ENCODE assay signal across 14 mouse cellular contexts in the genomic region with DNA sequence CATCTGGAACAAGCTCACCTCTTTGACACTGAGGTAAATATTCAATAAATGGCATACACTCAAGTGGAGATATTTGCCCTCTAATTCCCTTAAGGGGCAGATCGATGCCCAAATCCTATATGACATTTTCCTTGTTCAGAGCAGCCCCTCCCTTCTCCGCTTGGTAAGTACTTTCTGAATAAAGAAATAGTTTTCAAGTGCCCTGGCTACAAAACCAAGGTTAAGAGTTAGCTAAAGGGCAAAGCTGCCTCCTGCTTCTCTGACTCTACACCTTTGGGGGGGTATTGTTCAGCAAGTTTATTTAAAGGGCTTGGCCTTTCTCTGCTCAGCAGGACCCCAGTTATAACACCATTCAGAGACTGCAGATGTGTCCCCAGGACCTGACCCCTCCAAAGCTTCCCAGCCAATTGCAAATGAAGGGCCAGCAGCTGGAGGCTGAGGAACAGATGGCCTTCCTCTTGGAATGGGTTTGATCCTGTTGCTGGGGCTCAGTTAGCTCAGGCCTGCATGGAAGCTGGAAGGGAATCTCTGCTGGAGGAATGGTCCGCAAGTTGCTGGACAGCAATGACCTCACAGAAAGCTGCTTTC.
DNase-seq lines count a peak whose midpoint lies in the region; ATAC-seq and TF ChIP-seq lines count a peak whose summit lies in the region.
"Had no signal": no experiment of that assay in that cellular context is flagged by ENCODE, and none has a peak within 500 bp of the region (broad histone marks: within the 10 kb centered on the region; RNA-seq: fewer than 3 reads in every experiment).

No protein-coding gene starts in this region.

- no peak for ATAC-seq in midbrain, embryonic 14.5 days (ENCODE audit: low FRiP score, low TSS enrichment)
- no peak for ATAC-seq in embryonic facial prominence, embryonic 13.5 days (ENCODE audit: insufficient number of reproducible peaks, insufficient read depth, low FRiP score, low TSS enrichment, low read depth)
- ATAC-seq: midbrain, embryonic 13.5 days had no signal

- no peaks in the 10 kb centered on the region for H3K36me3 ChIP-seq in kidney, adult 2 months (ENCODE audit: control insufficient read depth, insufficient read depth, low read length)
- H3K36me3 ChIP-seq in midbrain, embryonic 10.5 days: peaks cover 47% of the 10 kb centered on the region
- H3K36me3 ChIP-seq in midbrain, embryonic 14.5 days (ENCODE audit: control insufficient read depth, insufficient read depth, low read length): no peaks in the 10 kb centered on the region
- H3K36me3 ChIP-seq in embryonic facial prominence, embryonic 13.5 days: peaks cover 25% of the 10 kb centered on the region
- H3K36me3 ChIP-seq: liver, embryonic 15.5 days; midbrain, embryonic 13.5 days; neural tube, embryonic 13.5 days had no signal

- H3K4me3 ChIP-seq in kidney, adult 2 months (ENCODE audit: insufficient read depth, low read depth, low read length): no peak overlapping the region
- H3K4me3 ChIP-seq in midbrain, embryonic 10.5 days: peak overlapping the region; percentile 16; the same call in 1 of the 2 replicates
- H3K4me3 ChIP-seq in midbrain, embryonic 14.5 days (replicated peaks; ENCODE audit: low read depth, low read length): no peak overlapping the region
- no peak overlapping the region for H3K4me3 ChIP-seq in embryonic facial prominence, embryonic 13.5 days
- H3K4me3 ChIP-seq in layer of hippocampus, adult 2 months: no peak overlapping the region
- H3K4me3 ChIP-seq: liver, embryonic 15.5 days; midbrain, embryonic 13.5 days; neural tube, embryonic 13.5 days had no signal

- H3K27ac ChIP-seq in kidney, adult 2 months (ENCODE audit: insufficient read depth, low read depth, low read length): peak overlapping the region; percentile 11
- peak overlapping the region; percentile 35 for H3K27ac ChIP-seq in midbrain, embryonic 10.5 days (replicated peaks)
- no peak overlapping the region for H3K27ac ChIP-seq in midbrain, embryonic 14.5 days (replicated peaks; ENCODE audit: low read depth, low read length)
- H3K27ac ChIP-seq in embryonic facial prominence, embryonic 13.5 days: 0 out of 2 replicates have a peak overlapping the region, but pooled peaks have one; percentile 28
- H3K27ac ChIP-seq in layer of hippocampus, adult 2 months: no peak overlapping the region
- H3K27ac ChIP-seq: hindbrain, embryonic 14.5 days; liver, embryonic 15.5 days; midbrain, embryonic 13.5 days; neural tube, embryonic 13.5 days had no signal

- H3K9ac ChIP-seq in midbrain, embryonic 14.5 days (replicated peaks; ENCODE audit: low read length): no peak overlapping the region
- H3K9ac ChIP-seq in embryonic facial prominence, embryonic 13.5 days: no peak overlapping the region
- H3K9ac ChIP-seq: hindbrain, embryonic 14.5 days; liver, embryonic 15.5 days; midbrain, embryonic 13.5 days; neural tube, embryonic 13.5 days had no signal

- H3K4me1 ChIP-seq in kidney, adult 2 months (ENCODE audit: control insufficient read depth, insufficient read depth, low read length): peaks cover 11% of the 10 kb centered on the region
- H3K4me1 ChIP-seq in midbrain, embryonic 10.5 days: peaks cover 93% of the 10 kb centered on the region
- H3K4me1 ChIP-seq in midbrain, embryonic 14.5 days (ENCODE audit: control insufficient read depth, insufficient read depth, low read length): peaks cover 14% of the 10 kb centered on the region
- peaks cover 99% of the 10 kb centered on the region for H3K4me1 ChIP-seq in embryonic facial prominence, embryonic 13.5 days
- H3K4me1 ChIP-seq: liver, embryonic 15.5 days had no signal

- peak; percentile 22 for DNase-seq in kidney, adult 2 months
- no peak for DNase-seq in kidney, adult 11 months
- DNase-seq in midbrain, embryonic 10.5 days (ENCODE audit: low spot score): peak; percentile 75
- DNase-seq in midbrain, embryonic 14.5 days: no peak
- DNase-seq in layer of hippocampus, adult 2 months (ENCODE audit: low spot score in 2 of 2): no peak
- no peak for DNase-seq in urinary bladder, postnatal 25 days (ENCODE audit: low spot score)
- DNase-seq: cerebellum, adult 9-10 months; gastrocnemius, postnatal 25 days had no signal

- TF ChIP-seq POLR2A in kidney, adult 2 months (IDR thresholded peaks at IDR 0.05; ENCODE audit: low read depth, low read length): no peak

- WGBS in kidney, adult 2 months: 71% methylated on average over 3 of the region's 3 CpGs
- 23% methylated on average over 3 of the region's 3 CpGs for WGBS in midbrain, embryonic 10.5 days
- WGBS in midbrain, embryonic 14.5 days: 51% methylated on average over 3 of the region's 3 CpGs
- 69% methylated on average over 3 of the region's 3 CpGs for WGBS in embryonic facial prominence, embryonic 13.5 days

- no peaks in the 10 kb centered on the region for H3K9me3 ChIP-seq in midbrain, embryonic 10.5 days (replicated peaks)
- H3K9me3 ChIP-seq in midbrain, embryonic 14.5 days (ENCODE audit: control insufficient read depth, low read length): no peaks in the 10 kb centered on the region
- H3K9me3 ChIP-seq in embryonic facial prominence, embryonic 13.5 days: no peaks in the 10 kb centered on the region
- H3K9me3 ChIP-seq: liver, embryonic 15.5 days; midbrain, embryonic 13.5 days; neural tube, embryonic 13.5 days had no signal

- no peak overlapping the region for H3K4me2 ChIP-seq in midbrain, embryonic 14.5 days (ENCODE audit: low read length)
- peak overlapping the region; percentile 17 for H3K4me2 ChIP-seq in embryonic facial prominence, embryonic 13.5 days
- H3K4me2 ChIP-seq: heart, embryonic 11.5 days; hindbrain, embryonic 14.5 days; liver, embryonic 15.5 days; midbrain, embryonic 13.5 days; neural tube, embryonic 13.5 days had no signal

- H3K27me3 ChIP-seq in kidney, adult 2 months (replicated peaks; ENCODE audit: control insufficient read depth, insufficient read depth, low read length): no peaks in the 10 kb centered on the region
- H3K27me3 ChIP-seq in midbrain, embryonic 10.5 days (ENCODE audit: low read depth, poor library complexity, severe bottlenecking): peaks cover 60% of the 10 kb centered on the region
- H3K27me3 ChIP-seq in midbrain, embryonic 14.5 days (ENCODE audit: control insufficient read depth, insufficient read depth, low read length): no peaks in the 10 kb centered on the region; the same call in 1 of the 2 replicates
- no peaks in the 10 kb centered on the region for H3K27me3 ChIP-seq in embryonic facial prominence, embryonic 13.5 days
- H3K27me3 ChIP-seq: liver, embryonic 15.5 days; neural tube, embryonic 13.5 days had no signal

- no peak for TF ChIP-seq CTCF in kidney, adult 2 months (conservative IDR thresholded peaks at IDR 0.05; ENCODE audit: insufficient read depth, insufficient read length, low read depth, low read length)
- no peak for TF ChIP-seq CTCF in layer of hippocampus, adult 2 months (conservative IDR thresholded peaks at IDR 0.05)

Comparison
In these comparisons a context has a peak if more than half of its experiments do, and no peak if none do; other contexts are left out.
1. DNase-seq: peak in kidney, adult 2 months (single experiment) and midbrain, embryonic 10.5 days (single experiment); none in kidney, adult 11 months (single experiment), midbrain, embryonic 14.5 days (single experiment), layer of hippocampus, adult 2 months (0 of 2) and urinary bladder, postnatal 25 days (single experiment).
2. H3K27ac ChIP-seq: peak in kidney, adult 2 months (single experiment), midbrain, embryonic 10.5 days (single experiment) and embryonic facial prominence, embryonic 13.5 days (single experiment); none in midbrain, embryonic 14.5 days (single experiment) and layer of hippocampus, adult 2 months (single experiment).